Mouse (Mus musculus) liver, embryonic 12.5 days (tissue): ENCODE data around the gene Slc37a4. TPM values are rescaled to one million over a fixed set of nuclear protein-coding genes. Genes with fewer than 3 reads are reported as not detected.

Experiments
- microRNA-seq: library from miRNA; unstranded; fragments of <30 nt; microRNA quantifications from one replicate; pipeline ENCODE4, GENCODE M21; 2017
- polyA plus RNA-seq: library from polyadenylated mRNA; unstranded; fragments of >200 nt; fragmentation: Nextera tagmentation; extraction: Ambion mirVana; gene quantifications from 2 replicates; pipeline ENCODE4 v1.2.1, GENCODE M21; 2016

Gene Slc37a4
- polyA plus RNA-seq, 1 experiment from 2014 or later, result 21.1 TPM

Small RNA genes lying within 50 kb of the gene (microRNA-seq; reads per million reads assigned to microRNA genes)
- not detected for gene Mir7085

Other genes with a start within 250 kb of the Slc37a4 start
- 9.5 and 10.0 TPM in 2 replicates for gene Cbl, start 162.8 kb upstream of the Slc37a4 start, polyA plus RNA-seq
- not detected in 2 replicates for gene Ccdc153, start 156.2 kb upstream of the Slc37a4 start, polyA plus RNA-seq
- 0.15 and 0.17 TPM in 2 replicates for gene Pdzd3, start 145.4 kb upstream of the Slc37a4 start, polyA plus RNA-seq
- gene Nlrx1, start 128.3 kb upstream of the Slc37a4 start, polyA plus RNA-seq, result 3.6 and 4.0 TPM in 2 replicates
- 20.1 and 21.7 TPM in 2 replicates for gene Abcg4, start 108.2 kb upstream of the Slc37a4 start, polyA plus RNA-seq
- gene Hinfp, start 91.2 kb upstream of the Slc37a4 start, polyA plus RNA-seq, result 16.2 and 17.2 TPM in 2 replicates
- gene C2cd2l, start 76.6 kb upstream of the Slc37a4 start, polyA plus RNA-seq, result 12.3 and 13.0 TPM in 2 replicates
- gene Dpagt1, start 70.8 kb upstream of the Slc37a4 start, polyA plus RNA-seq, result 21.9 and 24.0 TPM in 2 replicates
- 233 and 239 TPM in 2 replicates for gene H2afx, start 62.2 kb upstream of the Slc37a4 start, polyA plus RNA-seq
- gene Hmbs, start 52.6 kb upstream of the Slc37a4 start, polyA plus RNA-seq, result 1,354 and 1,355 TPM in 2 replicates
- gene Vps11, start 35.2 kb upstream of the Slc37a4 start, polyA plus RNA-seq, result 17.0 and 19.0 TPM in 2 replicates
- gene Hyou1, start 17.4 kb upstream of the Slc37a4 start, polyA plus RNA-seq, result 24.4 and 26.4 TPM in 2 replicates
- gene Rps25, start 10.3 kb downstream of the Slc37a4 start, polyA plus RNA-seq, result 1,783 and 1,792 TPM in 2 replicates
- 77.7 and 79.9 TPM in 2 replicates for gene Trappc4, start 10.7 kb downstream of the Slc37a4 start, polyA plus RNA-seq
- 16.8 and 18.6 TPM in 2 replicates for gene Ccdc84, start 21.7 kb downstream of the Slc37a4 start, polyA plus RNA-seq
- not detected in 2 replicates for gene Foxr1, start 44.3 kb downstream of the Slc37a4 start, polyA plus RNA-seq
- not detected in 2 replicates for gene Upk2, start 58.1 kb downstream of the Slc37a4 start, polyA plus RNA-seq
- 2.5 and 2.7 TPM in 2 replicates for gene Bcl9l, start 86.0 kb downstream of the Slc37a4 start, polyA plus RNA-seq
- 0.05 TPM in 1 of 2 replicates, not detected in the other for gene Cxcr5, start 165.0 kb downstream of the Slc37a4 start, polyA plus RNA-seq
- gene Ddx6, start 208.0 kb downstream of the Slc37a4 start, polyA plus RNA-seq, result 9.3 and 10.0 TPM in 2 replicates